Mouse (Mus musculus): Measurements from ENCODE around the gene Rps27l.
A peak's percentile ranks its signal among the peaks of the same experiment; 100 is the strongest.
"Not testable (repeated sequence)": the region's sequence is repeated elsewhere in the genome, so short reads cannot be mapped to it uniquely, and the experiment has no call there.

Rps27l gene

GRCm38 (mm10) chr9:66945647-66946641 lies at the start of gene Rps27l:
Gene Rps27l (plus strand): TSS chr9:66946086.
- peaks cover 8% of the 10 kb centered on the region for H3K36me3 ChIP-seq (ENCODE audit: control insufficient read depth, insufficient read depth, low read length, poor library complexity, severe bottlenecking)
- peak; percentile 96 for DNase-seq (ENCODE audit: low read depth, low spot score)
- no peaks in the 10 kb centered on the region for H3K27me3 ChIP-seq (ENCODE audit: control insufficient read depth, insufficient read depth, low read length, poor library complexity, severe bottlenecking)

GRCm38 (mm10) chr9:66896951-66897350 lies 48.9 kb upstream of the Rps27l start:
- H3K36me3 ChIP-seq (ENCODE audit: control insufficient read depth, insufficient read depth, low read length, poor library complexity, severe bottlenecking): no peaks in the 10 kb centered on the region
- no peaks in the 10 kb centered on the region; the same call in 1 of the 2 replicates for H3K27me3 ChIP-seq (ENCODE audit: control insufficient read depth, insufficient read depth, low read length, poor library complexity, severe bottlenecking)
- DNase-seq (ENCODE audit: low read depth, low spot score): no peak

DNA sequence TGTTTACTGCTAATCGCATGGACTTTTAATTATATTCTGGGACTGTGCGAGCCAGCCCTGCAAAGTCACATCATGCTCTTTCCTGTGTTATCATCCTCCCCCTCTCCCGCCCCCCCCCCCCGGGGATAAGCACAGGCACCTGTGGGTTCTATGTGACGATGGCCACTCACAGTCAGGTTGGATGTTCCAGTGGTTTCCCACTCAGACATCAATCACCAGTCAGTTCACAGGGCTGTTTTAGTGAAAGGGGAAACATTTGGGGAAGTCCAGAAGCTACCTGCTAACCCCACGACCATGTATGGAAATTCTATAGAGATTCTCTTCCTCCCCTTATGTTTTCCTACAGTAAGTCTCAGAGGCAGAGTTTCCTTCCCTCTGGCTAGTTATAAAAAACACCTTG lies 48.0 kb upstream of the Rps27l start:
- no peaks in the 10 kb centered on the region for H3K36me3 ChIP-seq (ENCODE audit: control insufficient read depth, insufficient read depth, low read length, poor library complexity, severe bottlenecking)
- peak; percentile 65 for DNase-seq (ENCODE audit: low read depth, low spot score)
- no peaks in the 10 kb centered on the region; the same call in 1 of the 2 replicates for H3K27me3 ChIP-seq (ENCODE audit: control insufficient read depth, insufficient read depth, low read length, poor library complexity, severe bottlenecking)

- H3K36me3 ChIP-seq (ENCODE audit: control insufficient read depth, insufficient read depth, low read length, poor library complexity, severe bottlenecking): no peaks in the 10 kb centered on the region
- DNase-seq (ENCODE audit: low read depth, low spot score): no peak
- H3K27me3 ChIP-seq (ENCODE audit: control insufficient read depth, insufficient read depth, low read length, poor library complexity, severe bottlenecking): no peaks in the 10 kb centered on the region; the same call in 1 of the 2 replicates
Observed at GRCm38 (mm10) chr9:66899072-66899471, 46.8 kb upstream of the Rps27l start.

DNA sequence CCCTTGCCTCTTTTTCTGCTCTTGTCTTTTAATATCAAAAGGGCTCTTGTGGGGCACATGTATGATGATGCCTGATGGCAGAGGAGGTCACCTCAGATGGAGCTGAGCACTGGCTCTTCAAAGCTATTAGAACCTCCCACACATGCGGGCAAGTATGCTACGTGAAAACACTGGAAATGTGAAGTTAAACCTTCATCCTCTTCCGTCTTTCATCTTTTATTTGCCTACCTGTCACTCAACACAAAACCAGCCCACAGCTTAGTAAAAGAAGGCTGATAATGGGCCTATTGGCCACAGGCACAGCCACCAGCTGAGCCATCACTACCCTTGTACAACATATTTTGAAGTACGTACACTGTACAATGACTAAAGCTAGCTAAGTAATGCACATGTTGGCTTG lies 46.4 kb upstream of the Rps27l start:
- H3K27me3 ChIP-seq (ENCODE audit: control insufficient read depth, insufficient read depth, low read length, poor library complexity, severe bottlenecking): no peaks in the 10 kb centered on the region; the same call in 1 of the 2 replicates
- H3K36me3 ChIP-seq (ENCODE audit: control insufficient read depth, insufficient read depth, low read length, poor library complexity, severe bottlenecking): no peaks in the 10 kb centered on the region
- DNase-seq (ENCODE audit: low read depth, low spot score): no peak

DNA sequence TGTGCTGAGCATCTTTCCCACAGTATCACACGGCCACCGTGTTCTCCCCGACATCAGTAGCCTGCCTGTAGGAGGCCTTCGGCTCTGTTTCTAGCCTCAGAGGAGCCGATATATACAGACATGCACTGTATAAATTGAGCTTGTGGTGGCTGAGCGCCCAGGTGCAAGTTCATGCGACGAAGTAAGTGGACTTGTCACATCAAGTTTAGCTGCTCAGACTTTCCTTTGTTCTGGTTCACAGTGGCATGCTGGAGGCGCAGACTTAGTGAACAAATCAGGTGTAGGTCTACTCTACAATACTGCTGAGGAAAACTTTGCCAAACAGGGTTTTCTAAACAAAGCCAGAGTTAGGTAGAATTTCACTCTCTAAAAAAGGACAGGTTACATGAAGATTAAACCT lies 39.9 kb upstream of the Rps27l start:
- H3K27me3 ChIP-seq (ENCODE audit: control insufficient read depth, insufficient read depth, low read length, poor library complexity, severe bottlenecking): no peaks in the 10 kb centered on the region
- DNase-seq (ENCODE audit: low read depth, low spot score): no peak
- no peaks in the 10 kb centered on the region for H3K36me3 ChIP-seq (ENCODE audit: control insufficient read depth, insufficient read depth, low read length, poor library complexity, severe bottlenecking)

DNA sequence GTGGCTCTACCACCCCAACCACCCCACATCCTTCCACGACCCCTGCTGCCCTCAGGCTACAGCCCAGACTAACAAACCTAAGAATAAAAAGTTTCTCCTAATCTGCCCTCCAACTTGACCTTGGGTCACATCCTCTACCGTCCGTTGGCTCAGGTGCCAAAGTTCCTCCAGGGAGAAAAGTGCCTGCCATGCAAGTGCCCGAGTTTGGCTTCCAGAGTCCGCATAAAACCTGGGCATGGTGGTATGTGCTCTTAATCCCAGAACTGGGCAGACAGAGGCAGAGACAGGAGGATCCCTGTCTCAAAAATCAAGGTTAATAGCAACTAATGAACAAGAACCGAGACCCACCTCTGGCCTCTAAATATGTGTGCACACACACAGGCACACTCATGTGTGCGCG lies 38.8 kb upstream of the Rps27l start:
- DNase-seq (ENCODE audit: low read depth, low spot score): no peak
- Histone ChIP-seq H3K27me3 (ENCODE audit: control insufficient read depth, insufficient read depth, low read length, poor library complexity, severe bottlenecking) (no peaks in the 10 kb centered on the region), H3K36me3 (ENCODE audit: control insufficient read depth, insufficient read depth, low read length, poor library complexity, severe bottlenecking) (no peaks in the 10 kb centered on the region)

DNA sequence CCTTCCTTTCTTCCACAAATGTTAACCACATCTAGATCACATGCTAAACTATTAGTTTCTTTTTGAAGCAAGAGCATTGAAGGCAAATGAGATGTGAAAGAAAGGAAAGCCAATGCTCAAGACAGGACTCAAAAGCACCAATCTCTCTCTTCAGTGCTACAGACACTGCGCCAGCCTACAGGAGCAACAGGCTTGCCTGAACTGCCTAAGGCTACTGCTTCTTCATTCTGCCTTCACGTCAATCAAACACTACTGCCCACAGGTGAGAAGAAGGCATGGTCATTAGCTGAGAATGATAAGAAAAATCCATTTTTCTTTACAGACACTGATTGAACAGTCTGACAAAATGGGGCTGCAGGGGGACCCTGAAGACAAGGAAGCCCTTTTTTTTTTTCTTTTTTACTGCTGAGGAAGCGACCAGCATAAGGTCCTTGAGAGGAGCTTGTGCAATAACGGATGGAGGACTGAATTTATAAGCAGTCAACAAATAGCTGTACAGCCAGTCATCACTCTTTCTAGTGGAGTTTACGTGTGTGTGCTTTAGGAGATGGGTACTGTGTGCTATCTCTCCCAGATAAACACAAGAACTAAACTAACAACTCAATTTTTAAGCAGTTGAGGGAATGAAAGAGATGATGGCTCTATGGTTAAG lies 38.0 kb upstream of the Rps27l start:
- Histone ChIP-seq H3K27me3 (ENCODE audit: control insufficient read depth, insufficient read depth, low read length, poor library complexity, severe bottlenecking) (no peaks in the 10 kb centered on the region), H3K36me3 (ENCODE audit: control insufficient read depth, insufficient read depth, low read length, poor library complexity, severe bottlenecking) (no peaks in the 10 kb centered on the region)
- DNase-seq (ENCODE audit: low read depth, low spot score): no peak

- Histone ChIP-seq H3K36me3 (ENCODE audit: control insufficient read depth, insufficient read depth, low read length, poor library complexity, severe bottlenecking) (no peaks in the 10 kb centered on the region), H3K27me3 (ENCODE audit: control insufficient read depth, insufficient read depth, low read length, poor library complexity, severe bottlenecking) (no peaks in the 10 kb centered on the region)
- no peak for DNase-seq (ENCODE audit: low read depth, low spot score)
Observed at GRCm38 (mm10) chr9:66909922-66910321, 36.0 kb upstream of the Rps27l start.

DNA sequence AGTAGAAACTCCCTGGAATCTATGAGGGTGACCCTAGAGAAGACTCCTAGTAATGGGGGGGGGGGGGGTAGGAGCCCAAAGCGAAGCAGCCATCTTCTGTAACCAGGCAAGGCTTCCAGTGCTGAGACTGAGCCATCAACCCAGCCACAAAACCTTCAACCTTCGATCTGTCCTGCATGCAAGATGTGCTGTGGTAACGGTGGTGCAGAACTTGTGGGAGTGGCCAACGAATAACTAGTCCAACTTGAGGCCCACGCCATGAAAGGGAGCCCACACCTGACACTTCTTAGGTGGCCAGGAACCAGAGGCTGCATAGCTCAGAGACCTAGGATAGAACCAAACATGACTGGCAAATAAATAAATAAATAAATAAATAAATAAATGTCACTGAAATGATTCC lies 35.2 kb upstream of the Rps27l start:
- no peaks in the 10 kb centered on the region for H3K27me3 ChIP-seq (ENCODE audit: control insufficient read depth, insufficient read depth, low read length, poor library complexity, severe bottlenecking)
- no peak for DNase-seq (ENCODE audit: low read depth, low spot score)
- H3K36me3 ChIP-seq (ENCODE audit: control insufficient read depth, insufficient read depth, low read length, poor library complexity, severe bottlenecking): no peaks in the 10 kb centered on the region

GRCm38 (mm10) chr9:66912304-66912703 lies 33.6 kb upstream of the Rps27l start:
- H3K27me3 ChIP-seq (ENCODE audit: control insufficient read depth, insufficient read depth, low read length, poor library complexity, severe bottlenecking): no peaks in the 10 kb centered on the region
- DNase-seq (ENCODE audit: low read depth, low spot score): no peak
- H3K36me3 ChIP-seq (ENCODE audit: control insufficient read depth, insufficient read depth, low read length, poor library complexity, severe bottlenecking): no peaks in the 10 kb centered on the region

GRCm38 (mm10) chr9:66913254-66913934 lies 32.5 kb upstream of the Rps27l start:
- DNase-seq (ENCODE audit: low read depth, low spot score); H3K36me3 ChIP-seq (ENCODE audit: control insufficient read depth, insufficient read depth, low read length, poor library complexity, severe bottlenecking): not testable (repeated sequence)

DNA sequence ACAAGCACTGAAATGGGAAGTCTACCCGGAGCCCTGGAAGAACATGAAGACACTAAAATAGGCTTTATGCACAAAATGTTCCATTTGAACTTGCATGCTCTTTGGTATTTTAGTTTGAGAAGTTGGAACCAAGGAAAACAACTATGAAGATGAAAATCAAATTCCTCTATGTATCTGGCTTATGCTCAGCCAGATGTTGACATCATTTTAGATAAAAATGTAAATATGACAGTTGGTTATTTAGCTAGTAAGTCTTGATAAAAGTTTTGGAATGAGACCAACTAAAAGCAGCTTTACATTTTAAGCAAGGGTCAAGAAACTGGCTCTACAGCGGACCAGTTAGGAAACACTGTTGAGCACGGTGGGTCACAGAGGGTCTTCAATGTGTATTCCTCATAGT lies 31.3 kb upstream of the Rps27l start:
- no peaks in the 10 kb centered on the region for H3K27me3 ChIP-seq (ENCODE audit: control insufficient read depth, insufficient read depth, low read length, poor library complexity, severe bottlenecking)
- no peaks in the 10 kb centered on the region for H3K36me3 ChIP-seq (ENCODE audit: control insufficient read depth, insufficient read depth, low read length, poor library complexity, severe bottlenecking)
- no peak for DNase-seq (ENCODE audit: low read depth, low spot score)

More at GRCm38 (mm10) chr9:66913254-66913934, 32.5 kb upstream of the Rps27l start:
- H3K27me3 ChIP-seq (ENCODE audit: control insufficient read depth, insufficient read depth, low read length, poor library complexity, severe bottlenecking): not testable (repeated sequence)

- no peak for DNase-seq (ENCODE audit: low read depth, low spot score)
- H3K27me3 ChIP-seq (ENCODE audit: control insufficient read depth, insufficient read depth, low read length, poor library complexity, severe bottlenecking): no peaks in the 10 kb centered on the region
- no peaks in the 10 kb centered on the region for H3K36me3 ChIP-seq (ENCODE audit: control insufficient read depth, insufficient read depth, low read length, poor library complexity, severe bottlenecking)
Observed at GRCm38 (mm10) chr9:66915401-66915800, 30.5 kb upstream of the Rps27l start.

All from splenic B cell, adult 2 months (primary cell).